Mouse (Mus musculus): ENCODE measurements around the gene Hhipl2. TPM values are rescaled to one million over a fixed set of nuclear protein-coding genes. Genes with fewer than 3 reads are reported as not detected.
"Not testable (repeated sequence)": the region's sequence is repeated elsewhere in the genome, so short reads cannot be mapped to it uniquely, and the experiment has no call there.

Gene Hhipl2
- 0.24 and 1.1 TPM in 2 replicates for polyA plus RNA-seq (2015; fragmentation: Nextera tagmentation; extraction: Ambion mirVana)

DNA sequence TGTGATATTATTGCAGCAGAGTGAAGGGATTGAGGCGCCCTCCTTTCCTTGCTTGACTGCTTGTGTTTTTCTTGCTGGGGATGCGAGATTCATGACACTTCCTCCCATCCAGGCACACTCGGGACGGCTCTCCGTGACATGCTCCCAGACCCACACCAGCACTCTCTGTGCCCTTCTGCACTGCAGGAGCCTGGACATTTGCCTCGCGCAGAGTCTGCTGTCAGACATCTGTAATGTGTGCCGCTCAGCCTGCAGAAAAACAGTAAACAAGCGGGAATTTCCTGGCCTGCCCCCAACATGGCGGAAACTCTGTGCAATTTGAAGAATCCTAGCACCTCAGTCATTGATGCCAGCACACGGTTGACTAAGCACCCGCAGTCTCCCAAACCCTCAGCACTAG lies at the start of gene Hhipl2:
Gene Hhipl2, plus strand, starts transcription at position 343 of the 400 bp plus-strand sequence.
- no peaks in the 10 kb centered on the region for H3K4me1 ChIP-seq (replicated peaks; ENCODE audit: control insufficient read depth, insufficient read depth, low read length)
- no peaks in the 10 kb centered on the region for H3K9me3 ChIP-seq (ENCODE audit: control insufficient read depth, low read length)
- ATAC-seq = no peak

DNA sequence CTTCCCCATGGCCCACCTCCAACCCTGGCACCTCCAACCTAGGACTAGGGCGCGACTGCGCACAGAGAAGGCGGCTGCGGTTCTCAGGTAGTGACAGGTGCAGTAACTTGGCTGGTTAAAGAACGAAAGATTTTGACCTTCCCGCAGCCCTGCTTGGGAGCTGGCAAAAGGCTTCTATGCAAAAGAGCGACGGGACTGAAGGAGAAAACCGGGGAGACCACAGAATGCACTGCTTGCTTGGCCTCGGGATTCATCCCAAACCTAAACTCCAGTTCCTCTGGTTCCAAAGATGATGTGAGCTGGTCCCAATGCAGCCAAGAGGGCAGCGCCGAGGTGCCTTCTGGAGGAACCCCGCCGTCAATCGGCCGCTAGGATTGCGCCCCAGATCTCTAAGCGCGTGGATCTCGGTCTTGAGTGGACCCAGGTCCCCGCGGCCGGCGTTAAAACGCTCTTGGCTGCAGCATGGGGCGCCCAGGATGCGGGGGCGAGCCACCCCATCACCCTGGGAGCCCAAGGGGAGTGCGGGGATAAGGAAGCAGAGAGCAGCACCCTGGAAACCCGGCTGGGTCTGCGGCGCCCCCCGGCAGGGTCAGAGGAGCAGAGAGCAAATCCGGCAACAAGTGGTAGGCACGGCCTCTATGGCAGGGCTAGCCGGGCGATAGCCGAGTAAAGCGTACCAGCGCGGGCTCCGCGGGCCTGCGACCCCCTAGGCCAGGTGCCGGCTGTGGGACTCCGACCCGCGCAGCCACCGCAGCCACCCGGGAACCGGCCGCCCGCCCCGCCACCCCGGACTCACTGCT lies 49.2 kb upstream of the Hhipl2 start:
- H3K27me3 ChIP-seq (replicated peaks; ENCODE audit: control insufficient read depth, insufficient read depth, low read length) = no peaks in the 10 kb centered on the region
- peak overlapping the region; percentile 72; the same call in 1 of the 2 replicates for H3K27ac ChIP-seq (ENCODE audit: low read length)
- no peaks in the 10 kb centered on the region for H3K9me3 ChIP-seq (ENCODE audit: control insufficient read depth, low read length)
- 1% methylated on average over 54 of the region's 56 CpGs for WGBS
- H3K4me3 ChIP-seq (replicated peaks; ENCODE audit: low read length) = peak overlapping the region; percentile 86
- H3K4me2 ChIP-seq (ENCODE audit: low read length) = peak overlapping the region; percentile 98
- peak; percentile 67 for ATAC-seq
- peaks cover 5% of the 10 kb centered on the region; the same call in 1 of the 2 replicates for H3K36me3 ChIP-seq (ENCODE audit: control insufficient read depth, insufficient read depth)
- peak overlapping the region; percentile 84 for H3K9ac ChIP-seq (replicated peaks; ENCODE audit: low read depth, low read length)
- H3K4me1 ChIP-seq (replicated peaks; ENCODE audit: control insufficient read depth, insufficient read depth, low read length) = peaks cover 17% of the 10 kb centered on the region

More for the DNA sequence above, at the start of gene Hhipl2:
- Histone ChIP-seq H3K4me3 (replicated peaks; ENCODE audit: low read length) (no peak within 1 kb of the TSS), H3K4me2 (ENCODE audit: low read length) (no peak within 1 kb of the TSS), H3K9ac (replicated peaks; ENCODE audit: low read depth, low read length) (no peak within 1 kb of the TSS), H3K27me3 (replicated peaks; ENCODE audit: control insufficient read depth, insufficient read depth, low read length) (no peaks in the 10 kb centered on the region), H3K27ac (ENCODE audit: low read length) (no peak within 1 kb of the TSS), H3K36me3 (ENCODE audit: control insufficient read depth, insufficient read depth) (no peaks in the 10 kb centered on the region)
- 82% methylated on average over 12 of the region's 12 CpGs for WGBS

DNA sequence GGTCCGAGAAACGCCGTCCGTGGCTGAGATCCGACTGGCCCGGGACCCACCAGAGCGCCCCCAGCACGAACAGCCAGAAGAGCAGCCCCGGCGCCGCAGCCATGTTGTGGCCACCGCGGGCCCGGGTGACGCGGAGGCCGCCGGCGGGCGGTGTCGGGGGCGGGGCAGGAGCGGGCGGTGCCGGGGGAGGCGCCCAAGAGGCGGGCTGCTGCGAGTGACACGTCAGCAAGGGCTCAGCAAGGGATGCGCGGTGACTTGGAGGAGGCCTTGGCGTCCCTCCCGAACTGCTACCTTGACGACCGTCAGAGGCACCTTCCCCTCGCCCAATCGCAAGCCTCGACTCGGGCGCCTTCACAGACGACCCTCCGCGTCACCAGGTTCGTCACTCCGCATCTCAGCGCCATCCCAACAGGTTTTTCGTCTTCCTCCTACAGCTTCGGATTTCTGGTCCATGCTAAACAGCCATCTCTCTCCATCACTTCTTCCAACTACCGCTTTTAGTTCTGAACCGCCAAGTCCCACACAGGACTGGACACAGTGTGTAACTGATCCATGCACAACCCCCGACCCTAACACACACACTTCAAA lies 48.5 kb upstream of the Hhipl2 start, which contains the start of gene Mia3:
Gene Mia3, minus strand, starts transcription at position 127 of the 588 bp plus-strand sequence.
- no peaks in the 10 kb centered on the region for H3K27me3 ChIP-seq (replicated peaks; ENCODE audit: control insufficient read depth, insufficient read depth, low read length)
- peak within 1 kb of the TSS; percentile 98 for H3K4me2 ChIP-seq (ENCODE audit: low read length)
- H3K4me1 ChIP-seq (replicated peaks; ENCODE audit: control insufficient read depth, insufficient read depth, low read length) = peaks cover 17% of the 10 kb centered on the region
- H3K9me3 ChIP-seq (ENCODE audit: control insufficient read depth, low read length) = no peaks in the 10 kb centered on the region
- peak within 1 kb of the TSS; percentile 86 for H3K4me3 ChIP-seq (replicated peaks; ENCODE audit: low read length)
- H3K27ac ChIP-seq (ENCODE audit: low read length) = peak within 1 kb of the TSS; percentile 72
- WGBS = under 1% methylated on average over 45 of the region's 51 CpGs
- H3K36me3 ChIP-seq (ENCODE audit: control insufficient read depth, insufficient read depth) = no peaks in the 10 kb centered on the region
- peak within 1 kb of the TSS; percentile 84 for H3K9ac ChIP-seq (replicated peaks; ENCODE audit: low read depth, low read length)
- peak; percentile 98 for ATAC-seq

DNA sequence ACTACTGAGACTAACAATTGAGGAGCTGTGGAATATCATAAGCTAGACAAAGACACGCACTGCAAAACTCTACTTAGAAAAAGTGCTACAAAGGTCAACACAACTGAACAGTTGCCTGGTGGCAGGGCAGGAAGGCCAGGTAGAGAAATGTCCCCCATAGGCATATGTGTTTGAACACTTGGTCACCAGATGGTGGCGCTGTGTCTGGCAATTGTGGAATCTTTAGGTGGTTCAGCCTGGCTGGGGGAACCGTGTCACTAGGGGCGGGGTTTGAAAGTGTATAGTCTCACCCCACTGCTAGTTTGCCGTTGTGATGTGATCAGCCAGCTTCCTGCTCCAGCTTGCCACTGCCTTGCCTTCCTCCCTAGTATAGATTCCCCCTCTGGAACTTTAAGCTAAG lies 43.3 kb upstream of the Hhipl2 start:
- peaks cover 5% of the 10 kb centered on the region for H3K4me1 ChIP-seq (replicated peaks; ENCODE audit: control insufficient read depth, insufficient read depth, low read length)
- no peak for ATAC-seq
- H3K27ac ChIP-seq (ENCODE audit: low read length) = no peak overlapping the region
- no peaks in the 10 kb centered on the region for H3K36me3 ChIP-seq (ENCODE audit: control insufficient read depth, insufficient read depth)
- H3K9ac ChIP-seq (replicated peaks; ENCODE audit: low read depth, low read length) = no peak overlapping the region
- H3K27me3 ChIP-seq (replicated peaks; ENCODE audit: control insufficient read depth, insufficient read depth, low read length) = no peaks in the 10 kb centered on the region; the same call in 1 of the 2 replicates
- no peak overlapping the region for H3K4me2 ChIP-seq (ENCODE audit: low read length)
- 74% methylated on average over 5 of the region's 5 CpGs for WGBS
- H3K4me3 ChIP-seq (replicated peaks; ENCODE audit: low read length) = no peak overlapping the region
- peaks cover 4% of the 10 kb centered on the region; the same call in 1 of the 2 replicates for H3K9me3 ChIP-seq (ENCODE audit: control insufficient read depth, low read length)

DNA sequence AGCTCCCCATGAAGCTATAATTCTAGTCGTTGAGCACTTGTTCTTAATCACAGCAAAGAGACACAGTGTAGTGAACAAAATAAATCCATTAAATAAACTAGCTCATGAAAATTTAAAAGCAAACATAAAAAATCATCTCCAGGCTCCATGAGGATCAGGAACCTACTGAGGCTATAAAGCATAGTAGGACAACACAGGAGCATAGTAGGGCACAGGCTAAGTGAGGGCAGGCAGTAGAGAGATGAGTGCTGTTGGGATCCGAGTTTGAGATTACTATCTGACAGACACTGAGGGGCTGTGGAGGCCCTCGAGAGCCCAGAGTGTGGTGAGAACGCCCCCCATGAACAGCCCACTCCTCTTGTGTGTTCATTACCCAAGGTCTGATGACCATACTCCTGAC lies 41.0 kb upstream of the Hhipl2 start:
- Histone ChIP-seq H3K4me3 (replicated peaks; ENCODE audit: low read length) (no peak overlapping the region), H3K4me2 (ENCODE audit: low read length) (no peak overlapping the region), H3K9ac (replicated peaks; ENCODE audit: low read depth, low read length) (no peak overlapping the region), H3K27me3 (replicated peaks; ENCODE audit: control insufficient read depth, insufficient read depth, low read length) (no peaks in the 10 kb centered on the region; the same call in 1 of the 2 replicates), H3K27ac (ENCODE audit: low read length) (no peak overlapping the region), H3K36me3 (ENCODE audit: control insufficient read depth, insufficient read depth) (no peaks in the 10 kb centered on the region), H3K9me3 (ENCODE audit: control insufficient read depth, low read length) (peaks cover 4% of the 10 kb centered on the region; the same call in 1 of the 2 replicates), H3K4me1 (replicated peaks; ENCODE audit: control insufficient read depth, insufficient read depth, low read length) (no peaks in the 10 kb centered on the region)
- ATAC-seq = no peak
- WGBS = 84% methylated on average over 4 of the region's 4 CpGs

DNA sequence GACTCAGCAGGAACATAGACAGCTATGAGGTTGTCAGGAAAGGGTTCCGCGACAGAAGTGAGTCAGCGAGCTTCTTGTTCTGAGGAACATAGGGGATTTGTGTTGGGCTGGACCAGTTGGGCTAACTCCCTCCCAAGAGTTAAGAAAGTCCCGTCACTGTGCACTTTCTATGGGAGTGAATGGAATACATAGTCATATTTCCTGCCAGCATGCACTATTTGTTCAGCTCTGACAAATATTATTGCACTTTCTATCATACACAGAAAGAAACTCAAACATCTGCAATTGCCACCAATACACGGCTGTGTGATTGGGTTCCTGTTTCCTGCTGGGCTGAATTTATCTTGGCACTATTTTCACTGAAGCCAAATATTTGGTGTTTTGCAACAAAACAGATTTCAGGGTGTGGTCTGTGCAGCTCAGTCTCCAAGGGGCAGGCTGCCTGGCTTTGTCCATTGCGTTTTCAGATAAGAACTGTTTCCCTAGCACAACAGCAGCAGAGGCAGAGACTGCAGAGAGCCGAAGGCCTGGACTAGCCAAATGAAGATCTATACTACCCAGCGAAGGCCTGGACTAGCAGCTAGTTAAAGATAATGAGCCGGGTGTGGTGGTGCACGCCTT lies 39.6 kb upstream of the Hhipl2 start:
- ATAC-seq = no peak
- no peak overlapping the region for H3K4me2 ChIP-seq (ENCODE audit: low read length)
- peaks cover 4% of the 10 kb centered on the region; the same call in 1 of the 2 replicates for H3K9me3 ChIP-seq (ENCODE audit: control insufficient read depth, low read length)
- H3K4me1 ChIP-seq (replicated peaks; ENCODE audit: control insufficient read depth, insufficient read depth, low read length) = no peaks in the 10 kb centered on the region
- H3K36me3 ChIP-seq (ENCODE audit: control insufficient read depth, insufficient read depth) = no peaks in the 10 kb centered on the region
- no peak overlapping the region for H3K9ac ChIP-seq (replicated peaks; ENCODE audit: low read depth, low read length)
- H3K27ac ChIP-seq (ENCODE audit: low read length) = no peak overlapping the region
- H3K27me3 ChIP-seq (replicated peaks; ENCODE audit: control insufficient read depth, insufficient read depth, low read length) = peaks cover 1% of the 10 kb centered on the region; the same call in 1 of the 2 replicates
- no peak overlapping the region for H3K4me3 ChIP-seq (replicated peaks; ENCODE audit: low read length)
- WGBS = 91% methylated on average over 10 of the region's 10 CpGs

DNA sequence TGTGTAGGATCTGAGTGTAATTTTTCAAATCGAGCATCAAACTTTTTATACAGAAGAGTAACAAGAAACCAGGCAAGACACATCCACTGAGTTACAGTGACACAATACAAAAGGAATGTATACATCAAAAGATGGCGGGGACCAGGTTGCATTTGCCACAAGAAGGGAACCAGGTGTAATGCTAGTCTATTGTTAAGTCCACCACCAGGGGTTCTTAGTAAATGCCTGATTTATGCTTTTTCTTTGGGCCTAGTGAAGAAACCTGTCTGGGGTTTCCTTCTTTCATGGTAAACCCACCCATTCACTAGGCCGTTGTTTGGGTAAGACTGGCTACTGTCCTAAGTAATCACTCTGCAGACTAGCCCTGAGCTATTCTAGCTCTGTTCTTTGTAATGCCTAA lies 38.6 kb upstream of the Hhipl2 start:
- 80% methylated on average over 3 of the region's 3 CpGs for WGBS
- not testable (repeated sequence) for H3K9me3 ChIP-seq (ENCODE audit: control insufficient read depth, low read length); H3K4me3 ChIP-seq (replicated peaks; ENCODE audit: low read length); H3K27me3 ChIP-seq (replicated peaks; ENCODE audit: control insufficient read depth, insufficient read depth, low read length); H3K9ac ChIP-seq (replicated peaks; ENCODE audit: low read depth, low read length); H3K4me1 ChIP-seq (replicated peaks; ENCODE audit: control insufficient read depth, insufficient read depth, low read length); H3K4me2 ChIP-seq (ENCODE audit: low read length); H3K27ac ChIP-seq (ENCODE audit: low read length); H3K36me3 ChIP-seq (ENCODE audit: control insufficient read depth, insufficient read depth); ATAC-seq

DNA sequence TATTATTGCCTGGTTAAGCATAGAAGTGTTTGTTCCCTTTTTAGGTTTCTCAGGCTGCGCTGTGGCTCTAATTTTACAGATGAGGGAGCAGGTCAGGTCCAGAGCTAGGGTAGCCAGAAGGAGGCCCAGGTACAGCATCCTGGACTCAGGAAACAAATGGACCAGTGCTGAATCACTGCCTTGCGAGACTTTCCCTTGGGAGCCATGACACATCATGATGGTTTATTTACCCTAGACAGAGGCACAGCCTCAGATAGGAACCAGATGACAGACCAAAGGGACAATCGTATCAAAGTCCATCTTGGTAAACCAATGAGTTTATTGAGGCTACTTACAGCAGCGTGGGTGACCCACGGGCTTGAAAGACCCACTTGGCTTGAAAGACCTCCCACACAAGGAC lies 36.2 kb upstream of the Hhipl2 start:
- no peak for ATAC-seq
- Histone ChIP-seq H3K9ac (replicated peaks; ENCODE audit: low read depth, low read length) (no peak overlapping the region), H3K4me1 (replicated peaks; ENCODE audit: control insufficient read depth, insufficient read depth, low read length) (no peaks in the 10 kb centered on the region), H3K36me3 (ENCODE audit: control insufficient read depth, insufficient read depth) (no peaks in the 10 kb centered on the region), H3K4me3 (replicated peaks; ENCODE audit: low read length) (no peak overlapping the region), H3K9me3 (ENCODE audit: control insufficient read depth, low read length) (no peaks in the 10 kb centered on the region), H3K27me3 (replicated peaks; ENCODE audit: control insufficient read depth, insufficient read depth, low read length) (peaks cover 13% of the 10 kb centered on the region), H3K4me2 (ENCODE audit: low read length) (no peak overlapping the region), H3K27ac (ENCODE audit: low read length) (no peak overlapping the region)
- 89% methylated on average over 5 of the region's 5 CpGs for whole genome bisulfite sequencing

DNA sequence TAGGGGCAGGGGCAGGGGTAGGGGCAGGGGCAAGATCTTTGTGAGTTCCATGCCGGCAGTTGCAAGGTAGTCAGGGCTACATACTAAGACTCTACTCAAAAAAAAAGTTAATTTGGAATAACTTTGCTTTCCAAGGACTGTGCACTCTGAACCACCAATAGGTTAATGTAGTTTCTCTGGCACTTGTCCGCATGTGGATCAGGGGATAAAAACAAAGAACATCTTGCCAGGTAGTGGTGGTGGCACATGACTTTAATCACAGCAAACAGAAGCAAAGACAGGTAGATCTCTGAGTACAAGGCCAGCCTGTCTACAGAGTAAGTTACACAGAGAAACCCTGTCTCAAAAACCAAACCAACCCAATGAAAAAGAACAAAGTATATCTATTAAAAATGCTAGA lies 35.4 kb upstream of the Hhipl2 start:
- H3K9ac ChIP-seq (replicated peaks; ENCODE audit: low read depth, low read length) = no peak overlapping the region
- peaks cover 13% of the 10 kb centered on the region for H3K27me3 ChIP-seq (replicated peaks; ENCODE audit: control insufficient read depth, insufficient read depth, low read length)
- H3K9me3 ChIP-seq (ENCODE audit: control insufficient read depth, low read length) = no peaks in the 10 kb centered on the region
- ATAC-seq = no peak
- H3K4me1 ChIP-seq (replicated peaks; ENCODE audit: control insufficient read depth, insufficient read depth, low read length) = no peaks in the 10 kb centered on the region
- H3K4me2 ChIP-seq (ENCODE audit: low read length) = no peak overlapping the region
- H3K27ac ChIP-seq (ENCODE audit: low read length) = no peak overlapping the region
- H3K4me3 ChIP-seq (replicated peaks; ENCODE audit: low read length) = no peak overlapping the region
- H3K36me3 ChIP-seq (ENCODE audit: control insufficient read depth, insufficient read depth) = no peaks in the 10 kb centered on the region
- 89% methylated on average over 2 of the region's 2 CpGs for WGBS
